Mouse (Mus musculus) right cerebral cortex, postnatal 10 days (tissue): Measurements from ENCODE around the gene Gm11037.

Source experiments
- DNase-seq, 2 experiments: peaks; one replicate each; pipeline ENCODE4 v3.0.0; 2021; ENCODE audit warnings: low spot score in 2 of 2

Gm11037 gene

DNA sequence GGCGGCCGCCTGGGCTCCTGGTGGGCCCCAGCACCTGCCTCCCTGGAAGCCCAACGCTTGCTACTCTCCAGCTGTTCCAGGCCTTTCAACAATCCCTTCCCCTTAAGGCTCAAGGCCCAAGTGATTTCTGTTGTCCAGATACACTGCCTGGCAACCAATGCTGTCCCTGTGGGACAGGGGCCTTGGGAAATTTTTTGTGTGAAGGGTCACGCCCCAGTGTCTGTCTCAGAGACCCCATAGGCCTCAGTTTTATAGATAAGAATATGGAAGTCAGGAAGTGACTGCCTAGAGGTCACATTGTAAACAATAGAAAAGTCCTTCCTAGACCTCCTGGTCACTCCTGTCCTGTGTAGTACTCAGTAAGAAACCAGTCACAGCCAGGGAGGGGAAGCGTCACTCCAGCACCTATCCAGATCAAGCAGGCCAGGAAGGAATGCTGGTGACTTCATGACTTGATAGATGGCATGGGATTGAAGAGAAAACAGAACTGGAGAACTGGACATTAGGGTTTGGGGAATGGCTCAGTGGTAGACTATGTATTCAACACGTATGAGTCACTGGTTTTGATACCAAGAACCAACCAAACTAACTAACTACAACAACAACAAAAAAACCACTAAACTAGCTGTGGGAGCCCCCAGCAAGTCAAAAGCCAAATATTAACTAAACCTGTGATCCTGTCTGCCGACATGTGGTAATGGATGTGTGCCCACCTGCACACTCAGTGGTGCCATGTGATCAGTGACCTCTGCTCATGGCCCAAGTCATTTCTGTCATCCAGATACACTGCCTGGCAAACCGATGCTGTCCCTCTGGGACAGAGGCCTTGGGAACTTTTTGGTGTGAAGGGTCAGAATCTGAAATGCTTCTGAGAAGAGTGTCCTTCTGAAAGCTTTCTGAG lies 15.3 kb downstream of the Gm11037 start:
- DNase-seq: no peak

DNA sequence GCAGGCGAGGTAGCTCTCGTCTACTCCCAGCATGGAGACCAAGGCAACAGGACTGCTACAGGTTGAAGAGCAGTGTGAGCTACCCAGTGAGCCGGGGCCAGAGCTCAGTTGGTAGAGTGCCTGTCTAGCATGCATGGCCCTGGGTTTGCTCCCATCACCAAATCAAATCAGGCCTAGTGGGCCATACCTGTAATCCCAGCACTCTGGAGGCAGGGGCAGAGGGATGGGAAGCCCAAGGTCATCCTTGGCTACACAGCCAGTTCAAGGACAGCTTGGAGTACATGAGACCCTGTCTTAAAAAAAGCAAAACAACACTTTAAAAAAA lies 15.9 kb downstream of the Gm11037 start:
- DNase-seq: no peak

DNA sequence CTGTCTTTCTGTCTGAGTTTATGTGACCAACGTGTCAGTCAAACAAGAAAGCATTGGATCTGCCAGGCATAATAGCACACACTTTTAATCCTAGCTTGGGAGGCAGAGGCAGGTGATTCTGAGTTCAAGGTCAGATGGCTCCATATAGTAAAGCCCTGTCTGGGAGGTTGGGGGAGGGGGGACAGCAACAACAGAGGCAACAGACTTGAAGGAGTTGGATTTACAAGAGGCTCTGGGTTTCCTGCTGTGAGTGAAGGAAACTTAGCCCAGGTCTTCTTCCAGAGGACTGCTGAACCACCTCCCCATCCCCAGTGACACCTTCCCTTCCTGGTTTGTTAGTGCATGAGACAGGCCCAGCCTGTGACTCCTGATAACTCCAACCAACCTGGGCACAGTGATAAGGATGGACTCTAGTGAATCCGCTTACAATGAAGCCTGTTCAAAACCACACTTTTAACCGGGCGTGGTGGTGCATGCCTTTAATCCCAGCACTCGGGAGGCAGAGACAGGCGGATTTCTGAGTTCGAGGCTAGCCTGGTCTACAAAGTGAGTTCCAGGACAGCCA lies 19.0 kb downstream of the Gm11037 start:
- DNase-seq: no peak

DNA sequence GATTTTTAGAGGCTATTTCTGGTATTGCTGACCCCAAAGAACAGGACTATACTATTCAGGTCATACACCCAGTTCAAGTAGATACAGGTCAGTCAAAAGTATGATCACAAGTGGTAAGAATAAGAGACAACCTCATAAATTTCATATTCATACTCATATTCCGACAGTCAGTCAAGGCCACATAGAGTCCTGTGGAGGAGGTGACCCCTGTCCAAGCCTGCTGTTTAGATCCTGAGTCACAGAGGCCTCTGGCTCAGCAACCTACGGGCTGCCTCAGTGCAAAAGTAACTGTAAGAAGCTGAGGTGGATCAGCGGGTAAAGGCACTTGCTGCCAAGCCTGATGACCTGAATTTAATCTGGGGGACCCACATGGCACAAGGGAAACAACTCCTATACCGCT lies 20.7 kb downstream of the Gm11037 start:
- no peak for DNase-seq

DNA sequence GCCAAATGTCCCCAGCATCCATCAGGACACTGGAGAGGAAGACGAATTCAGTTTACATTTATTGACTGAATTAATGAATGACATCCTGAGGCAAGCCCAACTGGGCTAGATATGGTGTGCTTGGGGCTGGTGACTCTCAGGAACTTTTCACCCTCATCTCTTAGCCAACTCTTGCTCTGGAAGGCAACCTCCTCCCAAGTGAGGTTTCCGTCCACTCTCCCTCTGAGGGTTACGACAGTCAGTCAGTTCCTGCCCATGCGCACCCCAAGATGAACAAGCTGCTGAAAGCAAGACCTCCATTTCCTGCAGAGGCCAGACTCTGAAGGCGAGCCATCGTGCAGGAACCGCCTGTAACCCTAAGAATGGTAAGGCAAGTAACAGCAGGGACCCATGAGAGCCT lies 23.7 kb downstream of the Gm11037 start:
- no peak for DNase-seq

DNA sequence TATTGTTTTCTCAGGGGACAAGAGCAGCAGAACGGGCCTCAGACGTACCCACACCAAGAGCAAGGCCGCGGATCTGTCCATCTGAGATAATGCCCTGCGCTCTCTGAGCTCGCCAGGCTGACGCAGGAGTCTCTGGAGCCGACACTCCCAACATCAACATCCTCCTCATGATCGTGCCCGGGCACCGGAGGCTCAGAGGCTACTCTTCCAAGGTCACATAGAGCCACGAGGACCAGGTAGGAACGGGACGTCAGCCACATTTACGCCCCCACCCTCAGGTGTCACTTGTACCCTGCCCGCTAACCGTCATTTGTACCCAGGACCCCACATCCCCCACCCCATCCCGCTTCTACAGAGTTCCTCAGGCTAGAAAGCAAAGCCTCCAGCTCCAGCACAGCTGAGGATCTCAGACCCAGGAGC lies 26.2 kb downstream of the Gm11037 start:
- DNase-seq: no peak

DNA sequence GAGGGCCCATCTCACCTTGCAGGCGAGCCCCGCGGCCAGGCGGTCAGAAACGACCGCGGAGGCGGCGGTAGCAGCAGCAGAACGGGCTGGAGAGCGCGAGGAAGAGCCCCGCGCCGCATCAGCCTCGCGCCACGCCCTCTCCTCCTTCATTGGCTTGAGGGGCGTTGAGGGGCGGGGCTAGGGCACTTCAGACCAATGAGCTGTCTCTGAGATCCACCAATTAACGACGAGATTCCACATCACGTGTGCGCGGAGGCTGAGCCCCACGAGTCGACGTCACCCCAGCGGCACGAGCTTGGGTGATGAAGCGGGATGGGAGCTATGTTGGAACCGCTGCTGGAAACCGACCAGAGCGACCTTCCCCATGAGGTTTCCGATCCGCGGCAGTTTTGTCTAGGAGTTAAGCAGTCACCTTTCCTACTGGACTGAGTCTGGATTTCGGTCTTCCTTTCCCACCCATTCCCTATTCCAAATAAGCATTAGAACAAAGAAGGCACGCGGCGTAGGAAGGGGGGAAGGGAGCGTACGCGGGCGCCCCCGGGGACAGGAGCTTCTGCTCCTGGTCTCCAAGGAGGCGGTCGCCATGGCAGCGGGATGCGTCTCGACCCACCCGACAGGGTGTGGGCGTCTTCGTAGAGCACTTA lies 26.8 kb downstream of the Gm11037 start, which contains the start of gene 1700037H04Rik:
TSS of gene 1700037H04Rik (minus strand) at position 144 of the 644 bp plus-strand sequence.
- DNase-seq: peak; percentile 99

DNA sequence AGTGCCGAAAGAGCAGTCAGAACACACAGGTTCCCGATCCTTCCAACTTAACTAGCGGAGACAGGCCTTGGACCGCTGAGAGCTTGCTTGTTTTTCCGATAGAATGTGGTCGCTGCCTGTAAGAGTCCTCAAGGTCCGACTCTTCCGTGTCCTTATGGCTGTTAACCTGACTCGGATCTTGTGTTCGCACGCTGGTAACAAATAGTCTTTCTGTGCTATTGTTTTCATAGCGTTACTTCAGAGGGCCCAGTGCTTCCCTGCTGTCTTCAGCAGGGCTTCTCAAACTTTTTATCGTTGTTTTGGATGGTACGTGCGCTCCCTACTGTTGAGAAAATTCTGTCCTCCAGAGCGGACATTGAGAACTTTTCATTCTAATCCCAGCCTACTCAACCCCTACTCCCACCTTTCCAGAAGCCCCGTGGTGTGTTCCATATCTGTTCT lies 27.4 kb downstream of the Gm11037 start:
- DNase-seq: no peak

DNA sequence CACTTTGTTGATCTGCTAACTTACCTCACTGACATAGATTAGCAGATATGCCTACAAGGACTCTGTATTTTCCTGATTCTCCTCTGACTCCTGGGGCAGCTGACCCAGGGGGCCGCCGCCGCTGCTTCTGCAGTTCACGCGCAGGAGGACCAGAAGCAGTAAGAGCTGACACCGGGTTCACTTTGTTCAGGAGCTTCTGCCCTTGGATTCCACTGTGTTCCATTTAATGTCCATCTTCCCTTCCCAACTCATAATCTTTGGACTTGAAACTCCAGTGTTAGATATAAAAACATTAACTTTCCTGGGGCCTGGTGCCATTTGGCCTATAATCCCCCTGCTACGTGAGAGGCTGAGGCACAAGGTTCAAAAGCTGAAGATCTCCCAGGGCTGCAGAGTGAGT lies 30.6 kb downstream of the Gm11037 start:
- DNase-seq: no peak

DNA sequence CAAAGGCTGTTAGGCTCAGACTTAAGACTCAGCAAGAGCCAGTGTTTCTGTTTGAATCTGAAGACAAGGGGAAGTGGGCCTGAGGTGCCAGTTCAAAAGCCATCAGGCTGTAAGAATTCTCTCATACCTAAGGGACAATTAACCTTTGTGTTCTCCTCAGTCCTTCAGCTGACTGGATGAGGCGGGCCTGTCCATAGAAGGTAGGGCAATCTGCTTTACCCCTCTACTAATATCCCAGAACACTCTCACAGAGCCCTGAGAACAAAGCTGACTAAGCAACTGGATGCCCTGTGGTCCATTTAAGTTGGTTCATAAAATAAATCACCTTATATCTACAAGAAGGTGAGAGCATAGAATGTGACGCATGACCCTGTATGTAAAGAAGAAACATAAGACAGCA lies 32.9 kb downstream of the Gm11037 start:
- DNase-seq: no peak

DNA sequence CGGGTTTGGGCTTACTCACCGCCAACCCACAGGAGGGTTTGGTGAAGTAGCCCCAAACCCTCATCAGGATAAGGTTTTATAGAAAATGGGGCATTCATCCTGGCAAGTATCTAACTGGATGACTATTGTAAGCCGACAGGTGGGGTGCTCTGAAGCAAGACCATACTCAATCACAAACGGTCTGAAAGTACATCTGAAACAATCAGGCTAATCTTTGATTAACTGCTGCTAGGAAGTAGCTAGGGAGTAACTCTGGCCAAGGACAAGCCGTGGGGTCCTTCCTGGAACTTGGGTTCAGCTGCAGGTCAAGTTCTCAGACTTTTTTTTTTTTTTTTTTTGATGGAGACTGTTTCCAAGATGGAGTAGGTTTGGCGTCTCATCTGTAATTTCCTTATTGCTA lies 34.7 kb downstream of the Gm11037 start:
- DNase-seq: no peak

DNA sequence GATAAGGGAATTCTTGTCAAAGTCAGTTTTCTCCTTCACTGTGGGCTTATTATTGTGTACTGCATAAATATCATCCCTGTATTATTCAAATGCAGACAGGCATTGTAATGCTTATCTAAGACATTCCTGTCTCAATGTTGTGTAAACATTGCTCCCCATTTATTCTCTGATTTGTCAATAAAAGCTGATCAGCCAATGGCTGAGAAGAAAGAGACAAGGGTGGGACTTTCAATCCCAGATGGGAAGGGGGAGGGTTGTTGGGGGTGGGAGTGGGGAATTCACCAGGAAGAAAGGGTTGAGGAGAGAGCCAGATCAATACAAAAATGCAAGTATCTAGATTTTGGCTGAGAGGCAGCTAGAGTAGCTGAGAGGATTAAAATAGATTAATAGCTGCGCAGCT lies 35.6 kb downstream of the Gm11037 start:
- no peak for DNase-seq

DNA sequence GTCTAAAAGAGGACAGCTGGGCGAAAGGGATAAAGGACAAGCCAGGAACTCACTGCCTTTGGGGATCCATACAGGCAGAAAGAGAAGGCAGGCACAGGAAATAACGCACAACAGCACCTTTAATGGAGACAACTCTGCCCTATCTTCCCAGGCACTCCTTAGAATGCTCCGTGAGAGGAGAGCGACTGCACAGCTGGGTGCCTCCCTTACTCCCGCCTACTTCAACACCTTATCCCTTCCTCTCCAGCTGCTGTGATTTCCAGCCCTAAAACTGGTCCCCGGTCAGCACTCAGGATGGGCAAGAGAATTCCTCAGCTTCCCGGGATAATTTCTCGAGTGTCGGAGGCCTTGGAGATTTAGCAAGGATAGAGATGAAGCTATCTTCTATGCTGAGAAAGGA lies 37.6 kb downstream of the Gm11037 start:
- DNase-seq: no peak

DNA sequence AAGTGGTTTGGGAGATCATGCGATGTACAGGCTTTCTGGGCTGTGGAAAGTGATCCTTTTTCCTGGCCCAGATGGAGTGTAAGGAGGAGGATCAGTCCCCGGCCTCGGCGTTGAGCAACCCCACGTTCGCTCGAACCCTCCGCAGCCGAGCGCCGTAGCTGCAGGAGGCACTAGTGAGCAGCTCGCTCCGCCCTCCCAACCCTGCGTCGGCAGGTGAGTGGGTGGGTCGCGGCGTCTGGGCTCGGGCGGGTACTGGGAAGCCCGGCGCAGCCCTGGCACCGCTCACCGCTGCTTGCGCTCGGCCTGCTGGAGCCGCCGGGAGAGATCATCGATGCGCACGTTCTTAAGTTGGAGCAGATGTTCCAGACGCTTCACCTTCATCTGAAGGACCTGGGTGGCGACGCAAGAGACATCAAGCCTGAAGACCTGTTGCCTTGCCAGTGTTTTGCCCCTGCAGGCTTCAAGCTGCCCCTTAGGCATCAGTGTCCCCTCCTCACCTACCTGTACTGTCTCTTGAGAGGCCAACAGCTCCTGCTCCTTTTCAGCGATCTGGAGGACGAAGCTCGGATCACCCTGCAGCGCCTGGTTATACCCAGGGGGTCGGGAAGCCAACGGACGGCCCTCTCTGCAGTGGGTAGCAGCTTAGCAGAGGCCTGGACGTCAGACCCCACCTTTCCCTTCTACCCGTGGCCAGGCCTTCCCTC lies 38.3 kb downstream of the Gm11037 start:
- DNase-seq: peak; percentile 80 to 85

DNA sequence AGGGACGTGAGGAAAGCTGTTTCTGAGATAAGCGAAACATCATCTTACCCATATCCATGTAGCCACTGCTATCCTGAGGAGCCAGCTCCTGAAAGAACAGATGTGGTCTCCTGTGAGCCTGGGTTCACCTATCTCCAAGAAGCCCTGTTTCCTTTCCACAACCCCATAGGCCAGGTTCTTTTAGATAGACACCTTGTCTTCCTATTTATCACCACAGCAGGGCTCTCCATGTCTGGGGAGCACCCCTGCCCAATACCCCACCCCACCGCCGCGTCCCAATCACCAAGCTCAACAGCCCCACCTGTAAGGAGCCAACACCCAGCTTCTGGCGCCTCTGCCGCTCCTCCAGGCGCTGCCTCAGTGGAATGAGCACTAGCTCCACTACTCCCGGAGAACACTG lies 39.0 kb downstream of the Gm11037 start:
- DNase-seq: no peak

DNA sequence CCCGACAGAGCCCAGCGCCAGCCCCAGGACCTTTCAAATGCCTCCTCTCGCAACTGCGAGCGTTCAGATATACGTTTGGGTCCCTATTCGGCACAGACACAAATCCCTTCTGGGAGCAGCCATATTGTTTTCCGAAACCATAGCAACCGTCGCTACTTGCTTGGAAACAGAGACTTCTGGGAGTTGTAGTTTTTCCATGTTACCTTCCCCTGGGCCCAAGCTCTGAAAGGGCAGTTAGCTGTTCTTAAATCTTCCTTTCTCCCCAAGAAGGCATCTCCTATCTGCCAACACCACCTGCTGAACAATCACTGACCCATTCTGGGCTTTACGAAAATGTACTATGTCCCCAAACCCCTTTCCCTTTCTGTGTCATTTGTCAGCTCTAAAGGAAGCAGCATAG lies 41.4 kb downstream of the Gm11037 start:
- peak; percentile 76 to 85 for DNase-seq

DNA sequence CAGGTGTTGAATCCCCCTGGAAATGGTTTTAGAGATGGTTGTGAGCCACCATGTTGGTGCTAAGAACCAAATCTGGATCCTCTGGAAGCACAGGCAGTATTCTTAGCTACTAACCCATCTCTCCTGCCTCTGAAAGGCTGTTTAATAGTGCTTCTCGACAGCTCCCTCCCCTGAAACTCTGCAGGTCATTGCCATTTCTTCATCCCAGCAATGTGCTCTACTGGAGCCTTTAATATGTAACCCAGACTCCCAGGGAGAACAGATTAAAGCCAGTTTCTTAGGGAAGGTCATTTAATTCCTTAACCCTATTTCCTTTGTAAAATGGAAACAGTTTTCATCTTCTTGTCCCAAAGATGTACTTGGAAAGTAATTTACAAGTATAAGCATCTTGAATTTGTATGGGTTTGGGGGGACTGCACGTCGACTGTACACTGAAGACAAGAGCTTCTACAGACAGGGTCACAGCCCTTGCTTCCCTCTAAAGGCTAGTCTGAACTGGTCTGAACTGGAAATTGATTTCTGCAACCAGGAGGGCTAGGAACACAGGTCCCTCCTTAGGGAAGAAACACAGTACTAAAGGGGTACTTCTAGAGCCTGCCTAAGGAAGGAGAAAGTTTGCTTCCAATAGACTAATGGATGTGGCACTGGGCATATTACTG lies 42.1 kb downstream of the Gm11037 start:
- no peak for DNase-seq

DNA sequence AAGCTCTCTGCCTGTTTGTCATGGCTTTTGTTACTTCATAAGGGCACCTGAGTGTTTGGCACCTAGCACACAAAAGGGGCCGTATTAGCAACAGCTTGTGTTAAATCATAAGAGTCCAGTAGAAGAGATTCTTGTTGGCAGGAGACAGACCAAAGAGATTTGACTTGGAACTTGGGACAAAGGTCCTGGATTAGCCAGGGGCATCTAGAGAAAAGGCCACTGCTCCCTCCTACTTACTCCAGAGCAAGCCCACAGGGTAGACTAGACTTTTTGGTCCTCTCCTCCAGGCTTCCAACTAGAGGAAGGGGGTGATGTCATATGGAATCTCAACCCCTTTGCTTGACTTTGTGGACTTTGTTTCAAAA lies 42.6 kb downstream of the Gm11037 start:
- no peak for DNase-seq

DNA sequence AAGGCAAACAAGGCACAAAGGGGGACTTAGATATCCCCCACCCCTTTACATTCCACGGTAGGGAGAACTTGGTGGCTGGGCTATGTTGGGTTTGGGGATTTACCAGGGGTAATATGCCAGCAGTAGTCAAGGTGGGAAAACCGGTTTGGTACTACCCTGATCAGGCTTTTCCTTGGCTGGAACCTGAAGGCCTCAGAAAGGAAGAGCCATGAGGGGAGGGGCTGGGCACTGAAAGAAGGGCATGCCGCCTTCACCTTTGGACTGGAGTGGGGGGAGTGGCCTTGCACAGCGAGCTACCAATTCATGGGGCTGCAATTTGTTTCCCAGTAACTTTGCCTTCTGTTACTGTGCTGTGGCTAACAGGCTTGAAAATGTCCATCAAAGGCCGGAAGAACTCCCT lies 43.2 kb downstream of the Gm11037 start:
- no peak for DNase-seq

DNA sequence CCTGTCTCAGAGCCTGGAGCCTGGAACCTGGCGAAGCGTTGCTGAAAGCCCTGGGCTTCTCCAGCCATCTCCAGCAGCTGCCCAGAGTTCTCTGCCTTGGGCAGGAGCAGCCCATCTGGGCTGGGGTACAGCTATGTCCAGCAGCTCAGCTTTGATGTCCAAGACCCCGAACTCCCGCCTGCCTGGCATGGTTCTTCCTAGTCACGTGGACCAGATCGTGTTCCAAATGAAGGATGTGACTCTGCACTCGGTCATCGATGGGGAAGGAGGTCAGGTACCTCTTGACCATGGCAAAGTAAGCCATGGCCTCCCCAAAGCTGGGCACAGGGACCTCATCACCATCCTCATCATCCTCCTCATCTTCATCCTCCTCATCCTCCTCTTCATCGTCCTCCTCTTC lies 44.6 kb downstream of the Gm11037 start:
- DNase-seq: no peak

DNA sequence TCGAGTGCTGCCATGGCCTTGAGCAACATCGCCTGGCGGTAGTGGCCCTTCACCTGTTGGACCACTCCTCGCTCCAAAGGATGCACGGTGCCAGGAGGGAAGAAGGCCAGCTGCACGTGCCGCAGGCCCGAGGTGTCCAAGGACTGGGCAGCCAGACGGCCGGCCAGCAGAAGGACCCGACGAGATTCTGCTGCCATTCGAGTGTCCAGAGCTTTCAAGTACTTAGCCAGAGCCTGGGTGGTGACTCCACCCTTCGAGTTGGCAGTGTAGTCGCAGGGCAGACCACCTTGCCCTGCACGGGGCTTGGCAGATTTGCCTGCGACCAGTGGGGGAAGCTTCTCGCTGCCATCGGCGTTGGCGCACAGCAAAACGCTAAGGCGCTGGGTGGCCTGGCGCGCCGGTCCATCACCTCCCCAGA lies 45.5 kb downstream of the Gm11037 start:
- peak; percentile 49 to 64 for DNase-seq
